Mouse (Mus musculus) stomach, postnatal 0 days (tissue): ENCODE results near the gene Gm10663. TPM values are rescaled to one million over a fixed set of nuclear protein-coding genes. Genes with fewer than 3 reads are reported as not detected.

Source experiments
- ATAC-seq: fragments of 200-750 bp; cut with Nextera tagmentation; 2 replicates; pipeline ENCODE4 v1.8.0; 2017; ENCODE audit not compliant: low FRiP score, low TSS enrichment
- DNase-seq: peaks from one replicate; pipeline ENCODE4 v3.0.0-alpha.2; 2016; ENCODE audit warnings: low spot score
- H3K27ac ChIP-seq: fragments of 300-500 bp; sonication (generic); replicated peaks from 2 replicates; pipeline ENCODE4 v1.5.1; 2014; ENCODE audit warnings: mild to moderate bottlenecking, control low read depth
- H3K27me3 ChIP-seq: fragments of 300-500 bp; sonication (generic); 2 replicates; pipeline ENCODE4 v1.6.1; 2014; ENCODE audit warnings: low read length; ENCODE audit not compliant: control insufficient read depth, insufficient read depth
- H3K36me3 ChIP-seq: fragments of 300-500 bp; sonication (generic); 2 replicates; pipeline ENCODE4 v1.6.1; 2014; ENCODE audit warnings: low read length, mixed read lengths; ENCODE audit not compliant: control insufficient read depth, insufficient read depth
- H3K4me1 ChIP-seq: fragments of 300-500 bp; sonication (generic); replicated peaks from 2 replicates; pipeline ENCODE4 v1.6.1; 2014; ENCODE audit warnings: antibody characterized with exemption; ENCODE audit not compliant: control insufficient read depth, insufficient read depth
- H3K4me2 ChIP-seq: fragments of 300-500 bp; sonication (generic); replicated peaks from 2 replicates; pipeline ENCODE4 v1.6.1; 2014; ENCODE audit warnings: low read depth, mild to moderate bottlenecking, control low read depth, moderate library complexity
- H3K4me3 ChIP-seq: fragments of 300-500 bp; sonication (generic); 2 replicates; pipeline ENCODE4 v1.5.1; 2014; ENCODE audit warnings: low read depth, low read length, control low read depth
- H3K9ac ChIP-seq: fragments of 300-500 bp; sonication (generic); 2 replicates; pipeline ENCODE4 v1.6.1; 2014; ENCODE audit warnings: mild to moderate bottlenecking, low read length, control low read depth, mixed read lengths
- H3K9me3 ChIP-seq: fragments of 300-500 bp; sonication (generic); 2 replicates; pipeline ENCODE4 v1.6.1; 2016; ENCODE audit warnings: low read length; ENCODE audit not compliant: control insufficient read depth
- CTCF ChIP-seq: IDR thresholded peaks from 2 replicates; pipeline ENCODE4 v1.5.1; 2016; ENCODE audit warnings: antibody characterized with exemption, low read depth, mild to moderate bottlenecking, moderate library complexity
- EP300 ChIP-seq: optimal IDR thresholded peaks from 2 replicates; pipeline ENCODE3; 2016; ENCODE audit warnings: antibody characterized with exemption
- WGBS: fragments of 180-500 bp; shearing (Covaris S2); extraction: QIAGEN DNeasy Blood & Tissue Kit; methylation state at CpG from one replicate; pipeline ENCODE4 v1.1.7; 2014; 5-methylcytosine and 5-hydroxymethylcytosine counted together
- polyA plus RNA-seq: library from polyadenylated mRNA; unstranded; fragments of >200 nt; fragmentation: Nextera tagmentation; extraction: Ambion mirVana; gene quantifications from 2 replicates; pipeline ENCODE4 v1.2.1, GENCODE M21; 2015

Gm10663 gene
- polyA plus RNA-seq = not detected in 2 replicates

DNA sequence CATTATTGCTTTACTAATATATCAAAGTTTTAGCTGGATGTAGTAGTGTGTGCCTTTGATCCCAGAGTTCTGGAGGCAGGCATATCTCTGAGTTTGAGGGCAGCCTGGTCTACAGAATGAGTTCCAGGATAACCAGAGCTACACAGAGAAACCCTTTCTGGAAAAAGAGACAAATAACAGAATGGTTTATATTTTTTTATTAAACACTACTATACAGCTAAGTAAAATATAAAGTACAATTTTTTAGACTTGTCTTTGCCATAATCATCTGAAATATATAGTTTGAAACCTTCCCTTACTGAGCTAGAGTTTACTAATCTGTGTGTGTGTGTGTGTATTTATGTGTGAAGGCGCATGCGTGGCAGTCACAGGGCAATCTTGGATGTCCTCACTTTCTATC, at the start of gene Gm10663:
Gene Gm10663 (plus strand): TSS at position 301 of the 400 bp plus-strand sequence.
- TF ChIP-seq CTCF (no peak), EP300 (no peak)
- H3K4me2 ChIP-seq = no peak within 1 kb of the TSS
- no peak for DNase-seq
- no peak within 1 kb of the TSS for H3K4me3 ChIP-seq
- no peaks in the 10 kb centered on the region for H3K36me3 ChIP-seq
- H3K9ac ChIP-seq = no peak within 1 kb of the TSS
- no peak for ATAC-seq
- no peaks in the 10 kb centered on the region for H3K4me1 ChIP-seq
- H3K27me3 ChIP-seq = no peaks in the 10 kb centered on the region
- H3K27ac ChIP-seq = no peak within 1 kb of the TSS
- no peaks in the 10 kb centered on the region for H3K9me3 ChIP-seq
- WGBS = 85% methylated on average over 2 of the region's 2 CpGs

DNA sequence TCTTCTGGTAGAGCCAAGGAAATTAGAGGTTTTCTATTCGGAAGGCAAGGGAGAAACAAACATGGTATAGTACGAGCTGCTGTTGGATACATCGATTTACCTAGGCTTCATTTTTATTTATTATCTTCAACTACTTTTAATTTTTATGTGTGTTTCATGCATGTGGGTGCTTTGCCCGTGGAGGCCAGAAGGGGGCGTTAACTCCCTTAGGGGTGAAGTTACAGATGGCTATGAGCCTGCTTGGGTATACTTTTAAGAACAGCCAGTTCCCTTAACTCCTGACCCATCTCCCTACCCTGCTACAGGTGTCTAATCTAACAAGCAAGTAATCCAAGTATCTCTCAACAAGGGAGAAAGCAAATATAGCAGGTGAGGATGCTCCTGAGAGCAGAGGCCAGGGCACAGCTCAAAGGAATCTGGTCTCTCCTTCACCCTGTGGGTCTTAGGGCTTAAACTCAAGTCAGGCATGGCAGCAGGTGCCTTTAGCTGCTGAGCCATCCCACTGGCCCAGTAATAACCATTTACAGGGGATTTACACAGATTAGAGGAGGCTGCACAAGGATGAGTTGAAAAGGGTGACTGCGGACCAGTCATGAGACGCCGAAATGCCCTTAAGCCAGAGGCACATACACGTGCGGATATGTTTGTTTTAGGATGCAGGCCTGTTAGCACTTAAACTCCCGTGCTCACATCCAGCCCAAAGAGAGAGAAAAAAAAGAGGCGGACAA, 45.7 kb upstream of the Gm10663 start:
- Histone ChIP-seq H3K9me3 (no peaks in the 10 kb centered on the region), H3K4me2 (no peak overlapping the region), H3K4me1 (no peaks in the 10 kb centered on the region), H3K4me3 (no peak overlapping the region), H3K27ac (no peak overlapping the region), H3K9ac (no peak overlapping the region), H3K27me3 (no peaks in the 10 kb centered on the region), H3K36me3 (no peaks in the 10 kb centered on the region)
- TF ChIP-seq CTCF (peak; percentile 12; the same call in 1 of the 2 replicates), EP300 (no peak)
- no peak for ATAC-seq
- 75% methylated on average over 12 of the region's 12 CpGs for WGBS
- no peak for DNase-seq

DNA sequence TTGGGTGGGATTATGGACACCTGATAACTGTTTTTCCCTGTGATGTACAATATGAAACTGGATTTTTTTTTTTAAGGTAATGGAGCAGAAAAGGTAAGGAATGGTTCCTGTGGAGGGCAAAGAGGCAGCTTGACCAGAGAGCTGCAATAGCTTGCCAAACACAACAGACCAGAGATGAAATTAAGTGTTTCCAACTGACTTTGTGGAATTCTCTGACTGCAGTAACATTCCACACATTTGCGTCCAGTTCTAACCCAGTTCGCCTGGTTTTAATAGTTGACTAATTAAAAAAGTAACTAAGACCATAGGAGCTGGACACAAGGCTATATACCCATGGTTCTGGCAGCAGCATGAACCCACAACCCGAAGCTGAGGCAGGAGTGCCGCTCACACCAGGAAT, 45.1 kb upstream of the Gm10663 start:
- no peaks in the 10 kb centered on the region for H3K27me3 ChIP-seq
- no peaks in the 10 kb centered on the region for H3K4me1 ChIP-seq
- no peak overlapping the region for H3K27ac ChIP-seq
- no peak overlapping the region for H3K9ac ChIP-seq
- no peak overlapping the region for H3K4me2 ChIP-seq
- DNase-seq (no peak), ATAC-seq (no peak)
- WGBS = 82% methylated on average over 4 of the region's 4 CpGs
- no peak for TF ChIP-seq EP300
- no peak for TF ChIP-seq CTCF
- no peak overlapping the region for H3K4me3 ChIP-seq
- H3K9me3 ChIP-seq = no peaks in the 10 kb centered on the region
- H3K36me3 ChIP-seq = no peaks in the 10 kb centered on the region

DNA sequence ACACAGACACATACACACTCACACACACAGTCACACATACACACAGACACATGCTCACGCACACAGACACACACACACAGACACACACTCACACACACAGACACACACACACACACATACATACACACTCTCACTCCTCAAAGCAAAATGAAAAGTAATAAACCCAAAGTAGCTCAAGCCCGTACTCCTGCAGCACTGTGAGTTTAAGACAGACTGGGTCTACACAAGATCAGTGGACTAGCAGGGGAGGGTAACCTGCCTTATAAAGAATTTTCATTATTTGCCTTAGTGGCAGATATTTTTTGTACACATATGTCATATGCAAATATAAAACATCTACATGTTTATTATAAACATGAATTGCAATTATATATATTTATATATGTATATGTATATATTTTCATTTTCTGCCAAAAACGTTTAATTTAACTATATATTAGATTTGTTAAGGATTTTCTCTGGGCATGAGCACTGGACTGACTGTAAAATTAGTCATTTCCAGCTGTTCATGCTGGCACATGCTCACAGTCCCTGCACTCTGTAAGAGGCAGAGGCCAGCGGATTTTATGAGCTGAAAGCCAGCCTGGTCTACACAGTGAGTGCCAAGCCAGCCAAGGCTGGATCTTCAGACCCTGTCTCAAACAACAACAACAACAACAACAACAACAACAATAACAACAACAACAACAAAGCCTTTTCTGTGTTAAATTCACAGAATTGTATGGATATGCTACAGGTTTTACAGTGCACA, 43.9 kb upstream of the Gm10663 start:
- H3K4me3 ChIP-seq = no peak overlapping the region
- H3K9ac ChIP-seq = no peak overlapping the region
- no peak overlapping the region for H3K27ac ChIP-seq
- WGBS = 52% methylated on average over 4 of the region's 4 CpGs
- no peaks in the 10 kb centered on the region for H3K9me3 ChIP-seq
- H3K27me3 ChIP-seq = no peaks in the 10 kb centered on the region
- no peak for ATAC-seq
- TF ChIP-seq EP300 (no peak), CTCF (no peak)
- DNase-seq = no peak
- H3K4me1 ChIP-seq = no peaks in the 10 kb centered on the region
- no peak overlapping the region for H3K4me2 ChIP-seq
- H3K36me3 ChIP-seq = no peaks in the 10 kb centered on the region

DNA sequence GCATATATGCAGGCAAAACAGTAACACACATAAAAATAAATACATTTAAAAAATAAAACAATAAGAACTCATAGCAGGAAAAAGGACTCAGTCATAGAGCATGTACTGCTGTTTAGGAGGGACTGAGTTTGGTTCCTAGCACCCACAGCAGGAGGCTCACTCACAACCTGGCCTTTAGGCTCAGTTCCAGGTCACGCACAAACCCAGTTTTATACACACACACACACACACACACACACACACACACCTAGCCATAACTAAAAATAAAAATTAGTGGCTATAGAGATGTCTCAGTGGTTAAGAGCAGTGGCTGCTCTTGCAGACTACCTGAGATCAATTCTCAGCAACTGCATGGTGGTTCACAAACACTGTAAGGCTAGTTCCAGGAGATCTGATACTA, 42.7 kb upstream of the Gm10663 start:
- H3K9me3 ChIP-seq = no peaks in the 10 kb centered on the region
- DNase-seq = no peak
- no peaks in the 10 kb centered on the region for H3K36me3 ChIP-seq
- no peak for TF ChIP-seq CTCF
- WGBS = 90% methylated on average over 1 of the region's 1 CpGs
- H3K27ac ChIP-seq = no peak overlapping the region
- H3K27me3 ChIP-seq = no peaks in the 10 kb centered on the region
- H3K4me2 ChIP-seq = no peak overlapping the region
- no peak overlapping the region for H3K4me3 ChIP-seq
- H3K4me1 ChIP-seq = no peaks in the 10 kb centered on the region
- H3K9ac ChIP-seq = no peak overlapping the region
- no peak for ATAC-seq

DNA sequence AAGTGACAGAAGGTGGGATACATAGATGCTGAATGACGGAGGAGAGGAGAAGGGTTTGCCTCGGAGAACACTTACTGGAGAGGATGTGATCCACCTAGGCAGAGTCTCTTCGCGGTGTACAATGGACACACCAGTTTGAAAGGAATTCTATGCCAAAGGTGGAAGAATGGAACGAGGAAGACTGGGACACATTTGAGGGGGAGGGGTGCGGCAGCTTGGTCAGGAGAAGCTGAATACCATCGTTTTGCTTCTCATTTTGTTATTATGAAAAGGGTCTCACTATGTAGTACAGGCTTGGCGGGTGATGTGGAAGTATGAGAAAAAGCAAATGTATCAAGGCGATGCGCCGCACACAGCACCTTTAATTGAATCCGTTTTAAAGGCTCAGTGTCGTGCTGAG, 41.8 kb upstream of the Gm10663 start:
- H3K27ac ChIP-seq = no peak overlapping the region
- no peaks in the 10 kb centered on the region for H3K27me3 ChIP-seq
- no peaks in the 10 kb centered on the region for H3K4me1 ChIP-seq
- no peak overlapping the region for H3K4me2 ChIP-seq
- no peaks in the 10 kb centered on the region for H3K36me3 ChIP-seq
- no peak for ATAC-seq
- no peak for DNase-seq
- TF ChIP-seq CTCF = no peak
- no peak for TF ChIP-seq EP300
- no peaks in the 10 kb centered on the region for H3K9me3 ChIP-seq
- no peak overlapping the region for H3K4me3 ChIP-seq
- no peak overlapping the region for H3K9ac ChIP-seq
- 70% methylated on average over 13 of the region's 13 CpGs for WGBS
